Mouse (Mus musculus) liver, postnatal 0 days (tissue): Measurements from ENCODE around the gene Sub1. TPM values are rescaled to one million over a fixed set of nuclear protein-coding genes. Genes with fewer than 3 reads are reported as not detected.
A peak's percentile ranks its signal among the peaks of the same experiment; 100 is the strongest.

Experiments used
- ATAC-seq: fragments of 200-750 bp; cut with Nextera tagmentation; 2 replicates; pipeline ENCODE4 v1.8.0; 2017; ENCODE audit warnings: mild to moderate bottlenecking, moderate library complexity
- DNase-seq: peaks from one replicate; pipeline ENCODE4 v3.0.0-alpha.2; 2016
- H3K27ac ChIP-seq: fragments of 300-500 bp; sonication (generic); 2 replicates; pipeline ENCODE4 v1.5.1; 2014; ENCODE audit warnings: antibody characterized with exemption, moderate library complexity, mild to moderate bottlenecking, low read depth
- H3K27me3 ChIP-seq: fragments of 300-500 bp; sonication (generic); 2 replicates; pipeline ENCODE4 v1.6.1; 2014; ENCODE audit warnings: low read length, control low read depth, mixed read lengths; ENCODE audit not compliant: insufficient read depth
- H3K36me3 ChIP-seq: fragments of 300-500 bp; sonication (generic); replicated peaks from 2 replicates; pipeline ENCODE4 v1.6.1; 2014; ENCODE audit warnings: mild to moderate bottlenecking, control low read depth, low read length, moderate library complexity, mixed read lengths; ENCODE audit not compliant: insufficient read depth
- H3K4me1 ChIP-seq: fragments of 300-500 bp; sonication (generic); 2 replicates; pipeline ENCODE4 v1.6.1; 2014; ENCODE audit warnings: antibody characterized with exemption, mild to moderate bottlenecking, control low read depth; ENCODE audit not compliant: insufficient read depth
- H3K4me2 ChIP-seq: fragments of 300-500 bp; sonication (generic); 2 replicates; pipeline ENCODE4 v1.6.1; 2014; ENCODE audit warnings: low read depth, mild to moderate bottlenecking, low read length, moderate library complexity, mixed read lengths
- H3K4me3 ChIP-seq: fragments of 300-500 bp; sonication (generic); 2 replicates; pipeline ENCODE4 v1.5.1; 2014; ENCODE audit warnings: low read depth, low read length
- H3K9ac ChIP-seq: fragments of 300-500 bp; sonication (generic); replicated peaks from 2 replicates; pipeline ENCODE4 v1.6.1; 2014; ENCODE audit warnings: mild to moderate bottlenecking, moderate library complexity
- H3K9me3 ChIP-seq: fragments of 300-500 bp; sonication (generic); 2 replicates; pipeline ENCODE4 v1.6.1; 2016; ENCODE audit warnings: mild to moderate bottlenecking, control low read depth, low read length, mixed read lengths
- CTCF ChIP-seq: sonication (generic); IDR thresholded peaks from 2 replicates; pipeline ENCODE4 v1.5.1; 2016; ENCODE audit warnings: antibody characterized with exemption, low read depth
- EP300 ChIP-seq: IDR thresholded peaks from 2 replicates; pipeline ENCODE4 v1.6.1; 2016; ENCODE audit warnings: antibody characterized with exemption, low read depth, mild to moderate bottlenecking
- WGBS: fragments of 180-500 bp; shearing (Covaris S2); extraction: QIAGEN DNeasy Blood & Tissue Kit; methylation state at CpG from one replicate; pipeline ENCODE4 v1.1.7; 2014; ENCODE audit not compliant: insufficient replicate concordance; 5-methylcytosine and 5-hydroxymethylcytosine counted together
- polyA plus RNA-seq: library from polyadenylated mRNA; unstranded; fragments of >200 nt; fragmentation: Nextera tagmentation; extraction: Ambion mirVana; gene quantifications from 2 replicates; pipeline ENCODE4 v1.2.1, GENCODE M21; 2015

The Sub1 gene
- polyA plus RNA-seq, 1 experiment from 2014 or later = 278 TPM

- DNase-seq = no peak
- Histone ChIP-seq H3K4me3 (no peak overlapping the region), H3K4me2 (no peak overlapping the region), H3K9ac (no peak overlapping the region), H3K4me1 (no peaks in the 10 kb centered on the region), H3K27me3 (no peaks in the 10 kb centered on the region), H3K9me3 (no peaks in the 10 kb centered on the region), H3K36me3 (peaks cover 33% of the 10 kb centered on the region), H3K27ac (no peak overlapping the region)
- TF ChIP-seq EP300 (no peak), CTCF (no peak)
- WGBS = 75% methylated on average over 2 of the region's 2 CpGs
- ATAC-seq = no peak
These were observed 18.6 kb downstream of the Sub1 start for GRCm38 (mm10) chr15:11978175-11978574.

- Histone ChIP-seq H3K9ac (no peak overlapping the region), H3K27me3 (no peaks in the 10 kb centered on the region), H3K9me3 (no peaks in the 10 kb centered on the region), H3K27ac (no peak overlapping the region), H3K4me1 (no peaks in the 10 kb centered on the region), H3K4me3 (no peak overlapping the region), H3K36me3 (peaks cover 24% of the 10 kb centered on the region), H3K4me2 (no peak overlapping the region)
- no peak for TF ChIP-seq CTCF
- DNase-seq (no peak), ATAC-seq (no peak)
- WGBS = 73% methylated on average over 1 of the region's 1 CpGs
These were observed 19.7 kb downstream of the Sub1 start for GRCm38 (mm10) chr15:11977071-11977470.

- DNase-seq (peak; percentile 26), ATAC-seq (peak; percentile 36; the same call in 1 of the 2 replicates)
- H3K27me3 ChIP-seq = no peaks in the 10 kb centered on the region
- no peak overlapping the region for H3K27ac ChIP-seq
- no peak overlapping the region for H3K9ac ChIP-seq
- 79% methylated on average over 9 of the region's 9 CpGs for WGBS
- peaks cover 15% of the 10 kb centered on the region for H3K36me3 ChIP-seq
- H3K4me1 ChIP-seq = no peaks in the 10 kb centered on the region
- no peak overlapping the region for H3K4me2 ChIP-seq
- no peak overlapping the region for H3K4me3 ChIP-seq
- no peaks in the 10 kb centered on the region for H3K9me3 ChIP-seq
- TF ChIP-seq CTCF = no peak
These were observed 20.9 kb downstream of the Sub1 start for GRCm38 (mm10) chr15:11975836-11976235.

- no peaks in the 10 kb centered on the region for H3K9me3 ChIP-seq
- H3K9ac ChIP-seq = no peak overlapping the region
- TF ChIP-seq EP300 (no peak), CTCF (peak; percentile 99)
- no peaks in the 10 kb centered on the region for H3K4me1 ChIP-seq
- ATAC-seq (peak; percentile 70), DNase-seq (peak; percentile 82)
- H3K36me3 ChIP-seq = no peaks in the 10 kb centered on the region
- no peak overlapping the region for H3K4me2 ChIP-seq
- H3K27ac ChIP-seq = no peak overlapping the region
- 18% methylated on average over 13 of the region's 13 CpGs for WGBS
- no peaks in the 10 kb centered on the region for H3K27me3 ChIP-seq
- no peak overlapping the region for H3K4me3 ChIP-seq
These were observed 24.8 kb downstream of the Sub1 start for GRCm38 (mm10) chr15:11971854-11972420.

- WGBS = 72% methylated on average over 10 of the region's 10 CpGs
- Histone ChIP-seq H3K4me2 (no peak overlapping the region), H3K4me3 (no peak overlapping the region), H3K27me3 (no peaks in the 10 kb centered on the region), H3K9me3 (no peaks in the 10 kb centered on the region), H3K27ac (no peak overlapping the region), H3K9ac (no peak overlapping the region), H3K36me3 (no peaks in the 10 kb centered on the region), H3K4me1 (no peaks in the 10 kb centered on the region)
- no peak for TF ChIP-seq EP300
- TF ChIP-seq CTCF = no peak
- no peak for ATAC-seq
- no peak for DNase-seq
These were observed 26.2 kb downstream of the Sub1 start for GRCm38 (mm10) chr15:11970621-11971020.

- TF ChIP-seq CTCF = no peak
- TF ChIP-seq EP300 = no peak
- no peaks in the 10 kb centered on the region for H3K4me1 ChIP-seq
- no peaks in the 10 kb centered on the region for H3K36me3 ChIP-seq
- 59% methylated on average over 9 of the region's 9 CpGs for WGBS
- no peak for ATAC-seq
- H3K27me3 ChIP-seq = no peaks in the 10 kb centered on the region
- H3K27ac ChIP-seq = no peak overlapping the region
- H3K4me3 ChIP-seq = no peak overlapping the region
- H3K9ac ChIP-seq = no peak overlapping the region
- no peak overlapping the region for H3K4me2 ChIP-seq
- no peaks in the 10 kb centered on the region for H3K9me3 ChIP-seq
- no peak for DNase-seq
These were observed 27.9 kb downstream of the Sub1 start for GRCm38 (mm10) chr15:11968851-11969250.

- no peaks in the 10 kb centered on the region for H3K4me1 ChIP-seq
- TF ChIP-seq EP300 = no peak
- TF ChIP-seq CTCF = peak; percentile 74
- H3K9ac ChIP-seq = no peak overlapping the region
- H3K27ac ChIP-seq = no peak overlapping the region
- ATAC-seq = no peak
- no peaks in the 10 kb centered on the region for H3K36me3 ChIP-seq
- H3K4me3 ChIP-seq = no peak overlapping the region
- no peak overlapping the region for H3K4me2 ChIP-seq
- WGBS = 5% methylated on average over 4 of the region's 4 CpGs
- DNase-seq = peak; percentile 45
- no peaks in the 10 kb centered on the region for H3K27me3 ChIP-seq
- no peaks in the 10 kb centered on the region for H3K9me3 ChIP-seq
These were observed 30.4 kb downstream of the Sub1 start for GRCm38 (mm10) chr15:11966367-11966766.
